Mouse (Mus musculus) ES-E14 (cell line): Measurements from ENCODE around the gene Atp1b1. TPM values are rescaled to one million over a fixed set of nuclear protein-coding genes. Genes with fewer than 3 reads are reported as not detected.

Source experiments
- DNase-seq: peaks from one replicate; pipeline ENCODE4 v3.0.0-alpha.2; 2013; ENCODE audit warnings: low read depth, low spot score
- H3K27ac ChIP-seq: 2 replicates; pipeline ENCODE4 v1.5.1; 2012; ENCODE audit warnings: low read depth, mild to moderate bottlenecking, low read length, moderate library complexity, mixed read lengths; ENCODE audit not compliant: poor library complexity, insufficient read depth, severe bottlenecking
- H3K36me3 ChIP-seq: 2 replicates; pipeline ENCODE4 v1.6.1; 2012; ENCODE audit warnings: mild to moderate bottlenecking, low read length, moderate library complexity, mixed read lengths; ENCODE audit not compliant: control insufficient read depth, poor library complexity, insufficient read depth, severe bottlenecking
- H3K4me1 ChIP-seq, 2 experiments: fragments of 150-350 bp in 1 of 2; sonication (generic) in 1 of 2; 2 replicates each; pipeline ENCODE4 v1.6.1; 2012; ENCODE audit warnings: low read length in 2 of 2, mild to moderate bottlenecking in 1 of 2, mixed read lengths in 1 of 2; ENCODE audit not compliant: control insufficient read depth in 2 of 2, insufficient read depth in 2 of 2, poor library complexity in 1 of 2
- H3K4me3 ChIP-seq, 2 experiments: fragments of 150-350 bp in 1 of 2; sonication (generic) in 1 of 2; 2 replicates each; pipeline ENCODE4 v1.5.1; 2012; ENCODE audit warnings: low read length in 2 of 2, low read depth in 1 of 2, mild to moderate bottlenecking in 1 of 2, mixed read lengths in 1 of 2; ENCODE audit not compliant: insufficient read depth in 1 of 2, poor library complexity in 1 of 2, severe bottlenecking in 1 of 2
- H3K9ac ChIP-seq: 2 replicates; pipeline ENCODE4 v1.6.1; 2012; ENCODE audit warnings: low read depth, mild to moderate bottlenecking, low read length, mixed read lengths; ENCODE audit not compliant: poor library complexity, insufficient read depth, severe bottlenecking
- H3K9me3 ChIP-seq: fragments of 150-350 bp; sonication (generic); 2 replicates; pipeline ENCODE4 v1.6.1; 2012; ENCODE audit warnings: low read depth, mild to moderate bottlenecking, low read length; ENCODE audit not compliant: control insufficient read depth, insufficient read depth
- CHD2 ChIP-seq: IDR thresholded peaks from 2 replicates; pipeline ENCODE4 v1.6.1; 2014; ENCODE audit warnings: mild to moderate bottlenecking, low read depth, low read length, inconsistent platforms
- HCFC1 ChIP-seq: IDR thresholded peaks from 2 replicates; pipeline ENCODE4 v1.6.1; 2012; ENCODE audit warnings: low read length, inconsistent platforms, borderline replicate concordance; ENCODE audit not compliant: insufficient read depth
- MAFK ChIP-seq: IDR thresholded peaks from 2 replicates; pipeline ENCODE4 v1.6.1; 2014; ENCODE audit warnings: mild to moderate bottlenecking, low read depth, low read length, inconsistent platforms; ENCODE audit not compliant: insufficient read depth
- ZC3H11A ChIP-seq: IDR thresholded peaks from 2 replicates; pipeline ENCODE4 v1.6.1; 2012; ENCODE audit warnings: low read depth, mild to moderate bottlenecking, inconsistent platforms, low read length, borderline replicate concordance
- ZNF384 ChIP-seq: IDR thresholded peaks from 2 replicates; pipeline ENCODE4 v1.6.1; 2012; ENCODE audit warnings: low read depth, low read length, inconsistent platforms
- in situ Hi-C, 2 experiments: fragments of 600-800 bp; cut with MboI; formaldehyde crosslinking; loops; one replicate each; pipeline ENCODE4 v1.15.1; 2025; ENCODE audit warnings: low sequenced_read_pairs in 2 of 2, inconsistent platforms in 1 of 2; ENCODE audit not compliant: unreplicated experiment in 2 of 2
- total RNA-seq: library from RNA; depleted of rRNA; stranded (reverse); fragments of 300-350 nt; gene quantifications from 2 replicates; pipeline ENCODE4 v1.2.3, GENCODE M21; 2012

The Atp1b1 gene
- total RNA-seq, 1 experiment = 58.3 TPM

DNA sequence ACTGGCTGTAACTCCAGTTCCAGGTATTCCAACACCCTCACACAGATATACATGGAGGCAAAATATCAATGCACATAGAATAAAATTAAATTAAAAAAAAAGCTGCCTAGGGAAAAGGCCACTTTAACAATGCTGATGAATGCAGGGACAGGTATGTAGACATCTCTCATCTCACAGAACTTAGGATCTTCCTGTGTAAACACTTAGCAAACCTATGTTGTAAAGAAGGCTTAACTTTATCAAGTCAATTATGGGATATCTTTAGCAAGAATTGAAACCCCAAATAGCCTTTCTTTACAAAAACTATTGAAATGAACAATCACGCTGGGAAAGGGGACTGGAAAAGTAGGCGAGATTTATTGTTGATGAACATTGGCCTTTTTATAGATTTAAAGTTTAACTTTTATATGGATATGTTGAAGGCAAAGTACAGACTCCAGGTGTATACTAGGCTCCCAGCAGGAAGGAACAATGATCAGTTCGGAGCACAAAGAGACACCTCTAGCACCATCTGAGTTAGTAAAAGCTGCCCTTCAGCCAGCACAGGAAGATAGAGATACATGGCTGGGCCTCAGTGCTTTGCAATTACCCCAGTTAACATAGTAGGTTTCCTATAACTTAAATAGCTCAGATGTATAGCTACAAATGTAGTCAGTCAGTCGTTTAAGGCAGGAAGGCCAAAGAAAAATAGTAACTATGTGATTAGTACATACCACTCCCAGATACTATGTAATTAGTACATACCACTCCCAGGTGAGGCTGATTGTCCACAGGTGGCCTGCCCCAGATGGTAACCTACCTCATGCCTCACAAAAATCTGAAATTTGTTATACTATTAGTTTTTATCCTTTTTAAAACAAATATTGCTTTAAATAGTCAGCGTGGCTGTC, 22.8 kb upstream of the Atp1b1 start:
- no peak overlapping the region for H3K9ac ChIP-seq
- no peaks in the 10 kb centered on the region for H3K36me3 ChIP-seq
- H3K4me3 ChIP-seq = no peak overlapping the region
- no peaks in the 10 kb centered on the region for H3K9me3 ChIP-seq
- no peak overlapping the region for H3K27ac ChIP-seq
- in situ Hi-C loops = no loop called here
- peaks cover 7 to 13% of the 10 kb centered on the region in 2 experiments; a peak in 2 of 4 replicates for H3K4me1 ChIP-seq
- DNase-seq = no peak
- TF ChIP-seq ZC3H11A = no peak
- TF ChIP-seq MAFK = no peak
- TF ChIP-seq HCFC1 = no peak
- TF ChIP-seq ZNF384 = no peak
- TF ChIP-seq CHD2 = no peak

DNA sequence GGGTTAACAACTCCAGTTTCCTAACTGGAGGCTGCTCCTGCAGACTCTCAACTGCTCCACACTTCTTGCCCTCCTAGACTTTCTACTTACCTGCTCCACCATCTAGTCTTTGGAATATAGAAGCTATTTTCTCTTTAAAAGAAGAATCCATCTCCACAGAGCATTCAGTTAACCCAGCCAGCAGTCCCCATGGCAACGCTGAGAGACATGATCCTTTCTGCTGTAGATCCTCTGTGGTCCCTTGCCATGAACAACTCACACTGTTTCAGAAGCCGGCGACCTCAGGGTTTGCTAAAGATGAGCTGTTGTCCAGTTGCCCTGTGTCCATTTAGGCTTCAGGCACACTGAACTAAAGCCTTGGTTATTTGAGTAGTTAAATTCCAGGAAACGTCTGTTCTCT, 17.7 kb upstream of the Atp1b1 start:
- DNase-seq = no peak
- H3K4me3 ChIP-seq = no peak overlapping the region
- in situ Hi-C loops = no loop called here
- H3K4me1 ChIP-seq = no peaks in the 10 kb centered on the region; a peak in 2 of 4 replicates
- no peak overlapping the region for H3K9ac ChIP-seq
- TF ChIP-seq HCFC1 (no peak), MAFK (no peak), ZNF384 (no peak), ZC3H11A (no peak), CHD2 (no peak)
- H3K9me3 ChIP-seq = no peaks in the 10 kb centered on the region
- H3K27ac ChIP-seq = no peak overlapping the region
- H3K36me3 ChIP-seq = no peaks in the 10 kb centered on the region

DNA sequence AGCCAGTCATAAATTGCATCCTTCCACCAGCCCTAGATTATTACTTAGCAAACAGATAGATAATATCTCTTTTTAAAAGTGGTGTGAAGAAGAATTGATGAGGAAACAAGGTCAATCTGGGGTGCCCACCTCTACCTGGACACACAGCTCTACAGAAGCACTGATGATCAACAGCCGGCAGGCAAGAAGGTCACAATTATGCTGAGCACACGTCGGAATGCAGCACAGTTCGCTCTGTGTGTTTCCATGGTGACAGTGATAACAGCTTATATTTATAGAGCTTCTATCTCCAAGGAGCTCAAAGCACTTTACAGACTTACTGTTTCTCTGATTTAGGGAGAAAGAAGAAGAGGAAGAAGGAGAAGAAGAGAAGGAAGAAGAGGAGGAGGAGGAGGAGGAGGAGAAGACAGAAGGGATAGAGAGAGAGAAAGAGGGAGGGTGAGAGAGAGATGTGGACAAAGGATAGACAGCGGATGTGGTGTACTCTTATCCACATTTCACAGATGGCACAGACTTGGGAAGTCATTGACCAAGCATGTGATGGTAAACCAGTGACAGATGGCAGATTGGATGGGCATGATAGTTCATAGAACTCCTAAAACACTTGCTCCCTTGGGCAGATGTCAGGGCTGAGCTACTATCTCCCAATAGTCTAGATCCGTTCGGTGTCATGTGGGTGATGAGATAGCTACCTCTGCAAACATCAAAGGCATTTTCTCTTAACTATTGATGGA, 16.8 kb upstream of the Atp1b1 start:
- in situ Hi-C loops = no loop called here
- no peak overlapping the region for H3K27ac ChIP-seq
- H3K4me1 ChIP-seq = peaks cover 2 to 3% of the 10 kb centered on the region in 2 experiments; a peak in 3 of 4 replicates
- H3K9me3 ChIP-seq = no peaks in the 10 kb centered on the region
- TF ChIP-seq ZNF384 (no peak), HCFC1 (no peak), MAFK (no peak), ZC3H11A (no peak), CHD2 (no peak)
- no peak for DNase-seq
- no peaks in the 10 kb centered on the region for H3K36me3 ChIP-seq
- no peak overlapping the region for H3K4me3 ChIP-seq
- no peak overlapping the region for H3K9ac ChIP-seq

DNA sequence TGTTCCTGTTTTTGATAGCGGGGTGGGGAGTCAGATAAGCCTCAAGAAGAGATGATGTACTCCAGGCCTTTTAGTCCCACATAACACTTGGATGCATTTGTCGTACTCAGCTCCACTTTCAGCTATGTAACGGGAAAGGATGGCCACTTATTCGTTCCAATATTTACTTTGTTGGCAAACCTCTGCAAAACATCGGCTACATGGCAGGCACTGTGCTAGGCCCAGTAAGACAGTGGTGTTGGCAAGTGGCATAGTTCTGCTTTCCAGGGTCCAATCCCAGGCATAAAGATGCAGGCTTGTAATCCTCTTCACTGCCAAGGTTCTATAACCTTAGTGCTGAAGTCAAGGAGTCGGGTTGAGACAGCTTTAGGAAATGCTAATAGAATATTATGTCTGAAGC, 16.2 kb upstream of the Atp1b1 start:
- Histone ChIP-seq H3K4me1 (peaks cover 2 to 3% of the 10 kb centered on the region in 2 experiments; a peak in 3 of 4 replicates), H3K9ac (no peak overlapping the region), H3K36me3 (no peaks in the 10 kb centered on the region), H3K4me3 (no peak overlapping the region), H3K9me3 (no peaks in the 10 kb centered on the region), H3K27ac (no peak overlapping the region)
- in situ Hi-C loops = no loop called here
- TF ChIP-seq HCFC1 (no peak), MAFK (no peak), ZNF384 (no peak), CHD2 (no peak), ZC3H11A (no peak)
- no peak for DNase-seq
